Mouse (Mus musculus) urinary bladder, postnatal 36 days (tissue): ENCODE results near the gene Fank1.

Experiments
- DNase-seq, 2 experiments: peaks; one replicate each; pipeline ENCODE4 v3.0.0; 2022; ENCODE audit warnings: low spot score in 2 of 2, mixed read lengths in 1 of 2

The Fank1 gene

DNA sequence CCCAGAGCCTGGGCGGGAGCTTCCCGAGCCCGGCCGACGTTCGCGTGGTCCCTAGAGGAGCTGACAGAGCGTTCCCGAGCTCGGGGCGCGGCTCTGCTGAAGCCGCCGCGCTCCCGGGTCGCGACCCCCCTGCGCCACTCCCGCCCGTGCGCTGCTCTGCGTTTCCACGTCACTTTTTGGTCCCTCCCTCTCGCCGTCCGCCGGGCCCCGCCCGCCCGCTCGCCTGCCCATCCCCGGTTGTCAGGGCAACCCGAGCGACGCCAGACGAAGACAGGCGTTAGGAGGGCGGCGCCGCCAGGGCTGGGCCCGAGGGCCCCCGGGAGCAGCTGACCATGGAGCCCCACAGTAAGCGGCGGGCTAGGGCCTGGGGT is at the start of gene Fank1:
Gene Fank1 (plus strand): TSS at position 236 of the 371 bp plus-strand sequence.
- peak; percentile 74 to 84 for DNase-seq

DNA sequence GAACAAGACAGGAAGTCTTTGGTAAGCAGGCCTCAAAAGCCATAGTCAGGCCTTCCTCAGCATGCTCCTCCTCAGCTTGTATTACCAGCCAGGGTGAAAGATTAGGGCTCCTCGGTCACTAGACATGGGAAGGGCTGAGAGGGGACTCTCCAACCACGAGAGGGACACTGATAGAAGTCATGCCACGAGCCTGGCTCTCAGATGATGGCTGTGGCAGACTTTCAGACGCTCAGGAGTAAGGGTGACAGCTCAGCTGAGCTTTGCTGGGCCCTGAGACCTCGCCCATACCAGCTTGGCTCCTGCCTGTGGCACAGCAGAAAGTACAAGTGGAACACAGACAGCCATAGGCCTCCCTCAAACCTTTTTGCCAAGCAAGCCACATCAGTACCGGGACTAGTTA is 49.6 kb upstream of the Fank1 start:
- DNase-seq: no peak

DNA sequence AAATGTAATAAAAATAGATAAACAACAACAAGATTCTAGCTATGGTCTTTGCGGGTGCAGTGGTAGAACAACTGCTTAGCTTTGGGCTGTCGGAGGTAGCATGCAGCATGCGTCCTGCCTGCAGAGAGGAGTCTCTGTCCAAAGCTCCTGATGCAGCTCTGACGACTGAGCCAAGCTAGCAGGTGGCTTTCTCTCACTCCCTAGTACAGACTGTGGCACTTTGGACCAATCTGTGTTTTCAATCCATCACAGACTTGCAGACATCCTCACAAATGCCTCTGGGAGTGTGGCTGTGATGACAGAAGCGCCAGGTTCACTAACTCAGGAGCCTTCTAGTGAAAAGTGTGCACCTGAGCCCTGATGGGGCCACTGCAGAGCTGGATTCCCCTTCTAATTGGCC is 47.3 kb upstream of the Fank1 start:
- no peak for DNase-seq

DNA sequence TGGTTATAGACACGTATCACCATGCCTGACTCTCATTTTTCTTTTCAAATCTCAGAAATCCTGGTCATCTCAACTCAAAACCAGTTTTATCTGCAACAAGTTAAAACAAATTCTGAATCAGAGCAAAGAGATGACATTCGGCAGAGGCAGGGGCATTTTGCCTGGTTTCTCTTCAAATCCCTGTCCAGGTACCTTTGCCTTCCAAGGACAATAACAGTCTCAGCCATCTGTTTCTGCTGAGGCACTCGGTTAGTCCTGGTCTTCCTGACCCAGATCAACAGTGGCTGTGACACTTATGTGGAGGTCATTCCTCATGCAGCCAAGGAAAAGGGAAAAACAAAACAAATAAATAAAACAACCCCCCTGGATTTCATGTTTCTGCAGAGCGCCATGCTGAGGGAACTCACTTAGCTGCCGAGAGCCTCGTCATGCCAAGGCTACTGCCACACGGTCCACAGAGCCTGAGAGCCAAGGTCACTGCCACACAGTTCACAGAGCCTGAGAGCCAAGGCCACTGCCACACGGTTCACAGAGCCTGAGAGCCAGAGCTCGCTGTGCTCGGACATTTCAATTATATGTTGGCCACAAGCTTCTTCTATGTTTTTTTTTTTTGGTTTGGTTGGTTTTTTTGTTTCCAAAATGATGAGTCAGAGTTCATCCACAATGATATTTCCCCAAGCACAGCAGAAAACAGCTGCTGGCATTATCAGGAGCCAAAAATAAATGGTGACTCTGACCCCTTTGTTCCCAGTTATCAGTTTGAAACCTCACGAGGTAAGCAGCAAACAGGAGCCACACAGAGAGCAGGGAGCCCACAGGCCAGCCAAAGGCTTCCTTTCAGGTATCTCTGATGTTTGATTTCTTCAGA is 46.1 kb upstream of the Fank1 start:
- DNase-seq: no peak

DNA sequence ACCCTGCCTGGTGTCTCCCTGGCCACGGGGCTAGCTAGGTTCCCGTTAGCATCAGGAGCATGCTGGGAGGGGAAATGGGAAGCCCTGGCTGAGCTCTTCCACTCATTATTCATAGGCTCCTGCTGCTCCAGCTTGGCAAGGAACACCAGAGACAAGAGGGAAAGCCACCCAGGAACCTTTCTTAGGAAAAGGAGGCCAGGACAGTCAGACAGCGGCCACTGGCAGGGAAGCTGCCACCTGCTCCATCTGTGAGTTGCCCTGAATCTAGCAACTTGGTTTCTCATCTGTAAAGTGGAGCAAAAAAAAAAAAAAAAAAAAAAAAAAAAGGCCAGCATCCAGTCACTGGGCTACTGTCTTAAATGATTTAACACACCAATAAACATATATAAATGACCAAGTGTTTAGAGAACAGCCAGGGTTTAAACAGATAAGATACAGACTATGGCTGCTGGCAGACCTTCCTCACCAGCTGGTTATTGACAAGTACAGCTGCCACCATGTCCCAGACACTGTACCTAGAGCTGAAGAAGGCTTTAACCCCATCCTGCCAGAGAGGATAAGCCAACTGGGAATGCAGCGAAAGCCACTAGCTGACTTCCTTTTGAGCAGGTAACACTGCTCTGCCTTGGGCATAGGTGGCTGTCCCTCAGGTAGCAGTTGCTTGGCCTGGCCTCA is 44.6 kb upstream of the Fank1 start:
- no peak for DNase-seq

DNA sequence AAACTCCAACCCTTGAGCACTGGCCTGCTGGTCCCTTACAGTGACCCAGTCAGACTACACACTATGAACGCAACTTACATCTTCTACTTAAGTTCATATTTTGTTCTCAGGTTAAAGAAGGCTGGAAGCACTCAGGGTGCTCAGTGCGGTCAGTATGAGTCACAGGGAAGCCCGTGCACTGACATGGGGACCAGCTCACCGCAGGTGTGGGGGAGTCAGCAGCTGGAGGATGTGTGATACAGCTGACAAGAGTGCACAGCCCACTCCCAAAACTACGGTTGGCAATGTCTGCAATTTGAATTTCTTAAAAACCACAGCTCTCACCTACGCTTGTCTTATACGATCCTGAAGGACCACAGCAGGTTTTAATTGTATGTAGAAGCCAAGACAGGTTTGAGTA is 36.1 kb upstream of the Fank1 start:
- DNase-seq: no peak

DNA sequence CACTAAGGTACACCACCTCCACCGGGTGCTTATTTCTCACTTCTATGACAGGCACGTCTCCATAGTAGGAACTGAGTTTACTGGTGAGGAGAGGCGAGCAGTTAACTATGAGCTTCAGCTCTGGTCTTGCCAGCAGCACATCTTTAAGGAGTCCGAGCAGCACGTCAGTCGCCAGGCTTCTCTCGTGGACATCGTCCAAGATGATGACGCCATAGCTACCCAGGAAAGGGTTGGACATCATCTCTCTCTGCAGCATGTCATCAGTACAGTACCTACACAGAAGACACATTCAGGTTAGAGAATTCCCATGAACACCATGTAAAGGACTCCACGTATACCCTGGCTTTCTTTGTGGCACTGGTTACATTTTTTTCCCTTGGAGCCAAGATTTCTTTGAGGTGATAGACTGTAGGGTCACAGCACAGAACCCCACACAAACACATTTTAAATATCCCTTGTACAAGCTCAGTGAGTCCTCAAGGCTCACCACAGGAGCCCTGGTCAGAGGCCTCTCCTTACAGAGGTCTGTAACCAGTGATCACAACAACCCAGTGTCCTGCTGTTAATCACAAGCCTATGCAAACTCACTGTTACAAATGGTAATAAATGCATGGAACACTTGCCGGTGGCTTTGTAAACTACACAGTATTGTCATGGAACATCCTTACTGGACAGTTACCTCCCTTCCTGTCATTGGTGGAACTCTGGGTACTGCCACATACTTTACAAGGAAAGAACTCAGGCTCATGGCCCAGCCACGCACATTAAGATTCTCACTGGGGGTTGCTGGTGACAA is 33.9 kb upstream of the Fank1 start:
- no peak for DNase-seq

DNA sequence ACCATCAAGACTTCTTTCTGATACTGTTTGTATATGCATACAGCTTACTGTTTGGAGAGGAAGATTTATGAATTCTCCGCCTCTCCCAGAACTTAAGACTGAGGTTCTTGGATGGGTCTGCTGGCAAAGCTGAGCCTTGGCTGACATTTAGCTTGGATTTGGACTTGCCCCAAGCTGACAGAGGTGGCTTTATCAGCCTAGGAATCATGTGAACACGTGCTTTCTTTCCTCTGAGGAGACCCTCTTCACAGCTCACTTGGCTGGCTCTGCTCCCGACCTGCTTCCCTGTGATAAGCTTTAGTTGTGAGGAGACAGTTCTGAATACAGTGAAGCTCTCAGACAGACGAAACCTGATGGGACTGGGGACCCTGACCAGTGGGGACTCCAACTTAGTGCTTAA is 33.0 kb upstream of the Fank1 start:
- DNase-seq: no peak

DNA sequence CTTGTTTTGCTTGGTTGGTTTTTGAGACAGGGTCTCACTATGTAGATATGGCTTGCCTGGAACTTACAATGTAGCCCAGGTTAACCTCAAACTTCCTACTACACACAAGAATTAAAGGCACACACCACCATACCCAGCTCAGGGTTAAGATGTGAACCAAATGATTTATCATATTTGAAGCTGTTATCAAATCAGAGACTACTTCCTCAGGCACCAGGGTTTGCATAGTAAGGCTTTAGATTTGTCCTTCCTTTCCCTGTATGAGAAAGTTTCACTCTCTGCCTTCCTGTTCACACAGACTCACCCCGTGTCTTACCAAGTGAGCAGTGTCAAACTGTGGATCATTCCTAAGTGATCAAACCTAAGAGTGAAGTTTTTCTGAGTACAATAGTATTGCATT is 32.5 kb upstream of the Fank1 start:
- DNase-seq: no peak

DNA sequence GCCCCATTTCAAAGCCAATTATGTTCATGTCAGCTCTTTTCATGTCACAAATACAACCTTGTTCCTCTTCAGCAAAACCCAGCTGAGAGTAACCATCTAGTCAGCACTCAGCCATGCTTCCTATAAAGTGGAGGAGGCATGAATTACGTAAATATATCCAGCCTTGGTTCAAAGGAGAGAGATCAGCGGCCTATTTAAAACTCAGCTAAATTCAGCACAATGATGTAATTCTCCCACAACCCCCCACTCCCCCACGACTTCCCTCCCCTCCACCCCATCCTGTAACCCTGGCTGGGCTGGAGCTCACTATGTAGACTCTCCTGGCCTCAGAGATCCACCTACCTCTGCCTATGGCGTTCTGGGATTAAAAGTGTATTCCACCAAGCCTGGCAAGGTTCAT is 32.0 kb upstream of the Fank1 start:
- DNase-seq: no peak

DNA sequence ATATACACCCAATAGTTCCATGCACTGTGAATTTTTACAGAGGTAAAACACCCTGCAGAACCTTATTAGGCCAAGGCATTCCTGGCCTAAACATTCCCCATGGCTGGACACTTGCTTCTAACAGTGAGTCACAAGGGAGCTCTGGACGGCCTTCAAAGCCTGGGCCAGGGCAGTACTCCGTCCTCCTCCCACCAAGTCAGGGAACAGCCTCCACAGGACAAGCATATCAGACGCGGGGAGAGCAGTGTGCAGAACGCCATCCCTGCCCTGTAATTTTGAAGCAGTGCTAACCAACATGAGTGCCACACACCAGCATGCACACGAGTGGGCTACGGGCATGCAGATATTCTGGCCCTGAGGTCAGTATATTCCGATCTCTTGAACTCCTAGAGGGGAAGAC is 29.3 kb upstream of the Fank1 start:
- DNase-seq: peak; percentile 9 to 25

DNA sequence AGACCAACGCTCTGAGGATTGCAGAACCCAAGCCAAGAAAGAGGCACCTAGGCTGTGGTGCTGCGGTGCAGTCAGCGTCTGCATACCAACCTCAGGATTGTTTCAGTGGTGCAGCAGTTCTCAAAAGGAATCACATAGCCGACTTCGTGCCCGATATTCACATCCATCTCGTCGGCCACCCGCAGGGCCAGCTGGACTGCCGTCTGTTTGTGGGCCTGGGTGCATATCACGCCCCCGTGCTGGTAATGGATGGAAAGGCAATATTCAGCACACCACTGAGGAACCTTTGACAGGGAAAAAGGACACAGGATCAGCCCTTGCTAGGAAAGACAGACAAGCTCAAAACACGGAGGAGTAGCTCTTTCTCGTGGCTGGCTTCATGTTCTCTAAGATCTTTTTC is 27.9 kb upstream of the Fank1 start:
- no peak for DNase-seq

DNA sequence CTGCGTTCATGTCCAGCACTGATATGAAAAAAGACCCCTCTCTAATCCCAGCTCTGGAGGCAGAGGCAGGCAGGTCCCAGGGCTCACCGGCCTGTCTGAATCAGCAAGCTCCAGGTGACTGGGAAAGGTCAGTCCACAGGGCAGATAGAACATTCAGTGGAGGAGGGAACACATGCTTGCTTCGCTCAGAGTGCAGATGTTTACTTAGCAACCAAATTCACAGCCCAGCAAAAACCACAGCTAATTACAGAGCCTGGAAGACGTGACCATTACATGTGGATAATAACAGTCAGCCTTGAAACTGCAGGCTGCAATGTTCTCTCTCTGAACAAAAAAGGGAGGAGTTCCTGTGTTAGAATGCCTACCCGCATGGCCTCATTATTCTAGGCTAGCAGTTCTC is 26.0 kb upstream of the Fank1 start:
- no peak for DNase-seq

DNA sequence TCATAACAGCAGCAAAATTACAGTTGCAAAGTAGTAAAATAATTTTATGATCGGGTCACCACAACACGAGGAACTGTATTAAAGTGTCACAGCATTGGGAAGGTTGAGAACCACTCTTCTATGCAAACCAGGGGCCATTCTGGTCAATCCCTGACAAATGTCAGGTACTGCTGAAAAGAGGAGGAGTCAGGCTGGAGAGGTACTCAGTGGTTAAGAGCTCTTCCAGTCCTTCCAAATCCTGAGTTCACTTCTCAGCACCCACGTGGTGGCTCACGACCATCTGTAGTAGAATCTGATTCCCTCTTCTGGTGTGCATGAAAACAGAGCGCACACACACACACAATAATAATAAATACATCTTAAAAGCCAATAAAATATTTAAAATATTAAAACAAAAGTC is 25.5 kb upstream of the Fank1 start:
- DNase-seq: no peak

DNA sequence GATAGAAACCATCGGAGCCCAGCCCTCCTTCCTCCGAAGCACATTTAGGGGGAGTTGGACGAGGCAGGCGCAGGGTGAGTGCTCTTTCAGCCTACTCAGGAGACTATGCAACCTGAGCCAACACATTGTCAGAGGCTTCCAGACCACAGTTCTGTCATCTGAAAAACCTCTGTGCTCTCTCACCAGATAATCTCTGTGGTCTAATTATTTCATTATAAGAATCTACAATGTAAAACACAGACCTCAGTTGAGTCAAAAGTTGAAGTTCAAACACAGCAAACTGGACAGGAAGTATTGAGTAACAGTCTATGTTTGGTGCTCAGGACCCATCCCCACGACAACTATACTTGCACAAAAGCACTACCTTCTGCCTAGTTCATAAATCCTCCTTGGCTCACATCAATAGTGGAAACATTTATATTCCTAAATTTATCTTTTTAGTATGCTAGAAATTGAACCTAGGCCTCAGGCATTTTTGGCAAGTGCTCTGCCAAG is 18.7 kb upstream of the Fank1 start:
- no peak for DNase-seq

DNA sequence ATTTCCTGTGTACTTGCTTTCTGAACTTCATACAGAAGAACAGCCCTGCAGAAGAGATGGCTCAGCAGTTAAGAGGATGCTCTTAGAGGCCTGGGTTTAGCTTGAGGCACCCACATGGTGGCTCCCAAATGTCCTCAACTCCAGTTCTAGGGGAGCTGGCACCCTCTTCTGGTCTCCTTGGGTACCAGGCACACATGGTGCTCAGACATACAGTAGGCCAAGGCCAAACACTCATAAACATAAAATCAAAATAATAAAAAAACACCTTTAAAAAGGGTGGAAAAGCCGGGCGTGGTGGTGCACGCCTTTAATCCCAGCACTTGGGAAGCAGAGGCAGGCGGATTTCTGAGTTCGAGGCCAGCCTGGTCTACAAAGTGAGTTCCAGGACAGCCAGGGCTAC is 17.9 kb upstream of the Fank1 start:
- no peak for DNase-seq

DNA sequence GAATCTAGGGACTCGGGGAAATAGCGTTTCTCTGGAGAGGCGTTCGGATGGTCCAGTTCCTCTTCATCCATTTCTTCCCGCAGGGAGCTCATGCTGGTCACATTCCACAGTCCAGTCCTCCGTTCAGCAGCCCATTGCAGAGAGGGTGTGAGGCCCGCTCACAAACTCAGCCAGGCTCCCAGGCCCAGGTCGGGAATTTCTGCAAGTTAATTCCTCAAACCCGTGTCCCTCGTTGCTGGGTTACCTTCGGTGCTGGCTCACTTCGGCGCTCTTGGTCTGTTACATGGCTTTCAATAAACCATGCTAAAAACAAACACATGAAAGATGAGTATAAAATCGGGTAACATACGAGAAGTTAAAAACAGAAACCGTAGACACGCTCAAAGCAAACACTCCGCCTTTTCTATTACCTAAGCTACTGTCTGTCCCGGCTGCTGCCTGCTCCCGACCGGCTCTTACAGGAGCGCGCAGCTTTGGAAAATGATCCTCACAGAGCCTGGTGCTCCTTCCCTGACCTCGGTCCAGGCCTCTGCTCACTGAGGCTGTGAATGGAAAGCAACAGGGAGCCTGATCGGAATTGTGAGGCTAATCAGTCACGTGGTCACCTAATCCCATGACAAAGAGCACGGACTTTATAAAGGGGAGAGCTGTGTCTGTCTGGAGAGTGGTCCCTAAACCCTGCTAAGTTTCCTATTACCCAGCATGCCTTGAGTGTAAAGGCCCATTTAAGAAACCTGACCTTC is 16.9 kb upstream of the Fank1 start:
- DNase-seq: no peak

DNA sequence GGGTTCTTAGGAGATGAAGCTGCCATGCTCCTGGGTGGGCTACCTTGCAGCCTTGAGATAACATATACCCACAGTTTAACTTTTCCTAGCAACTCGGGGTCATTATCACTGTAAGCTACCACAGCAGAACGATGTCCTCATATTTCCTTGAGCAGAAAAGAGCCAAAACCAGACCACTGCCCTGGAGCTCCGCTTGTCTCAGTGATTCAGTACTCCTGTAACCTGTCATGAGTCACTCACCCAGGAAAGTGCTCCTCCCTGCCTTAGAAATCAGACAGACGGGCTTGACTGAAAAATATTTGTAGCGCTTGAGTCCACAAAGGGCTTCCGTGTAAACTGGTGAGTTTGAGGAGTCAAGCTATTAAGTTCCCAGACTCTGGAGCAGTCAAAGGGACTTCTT is 14.0 kb upstream of the Fank1 start:
- DNase-seq: no peak

DNA sequence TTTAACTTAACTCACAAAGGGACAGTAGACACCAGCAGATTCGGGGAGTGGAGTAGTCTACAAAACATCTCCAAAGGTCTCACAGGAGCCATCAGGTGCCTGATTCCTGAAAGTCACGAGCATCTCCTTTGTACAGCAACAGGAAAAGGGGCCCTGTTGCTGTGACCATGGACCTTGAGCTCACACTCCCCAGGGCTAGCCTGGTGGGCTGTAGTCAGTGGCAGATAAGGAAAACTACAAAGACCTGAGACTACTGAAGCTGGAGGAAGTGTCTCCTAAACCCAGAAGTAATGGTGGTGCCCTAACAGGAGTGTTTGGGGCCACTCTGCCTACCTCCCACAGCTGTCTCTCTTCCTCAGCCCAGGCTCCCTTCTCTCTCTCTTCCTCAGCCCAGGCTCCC is 12.2 kb upstream of the Fank1 start:
- no peak for DNase-seq

DNA sequence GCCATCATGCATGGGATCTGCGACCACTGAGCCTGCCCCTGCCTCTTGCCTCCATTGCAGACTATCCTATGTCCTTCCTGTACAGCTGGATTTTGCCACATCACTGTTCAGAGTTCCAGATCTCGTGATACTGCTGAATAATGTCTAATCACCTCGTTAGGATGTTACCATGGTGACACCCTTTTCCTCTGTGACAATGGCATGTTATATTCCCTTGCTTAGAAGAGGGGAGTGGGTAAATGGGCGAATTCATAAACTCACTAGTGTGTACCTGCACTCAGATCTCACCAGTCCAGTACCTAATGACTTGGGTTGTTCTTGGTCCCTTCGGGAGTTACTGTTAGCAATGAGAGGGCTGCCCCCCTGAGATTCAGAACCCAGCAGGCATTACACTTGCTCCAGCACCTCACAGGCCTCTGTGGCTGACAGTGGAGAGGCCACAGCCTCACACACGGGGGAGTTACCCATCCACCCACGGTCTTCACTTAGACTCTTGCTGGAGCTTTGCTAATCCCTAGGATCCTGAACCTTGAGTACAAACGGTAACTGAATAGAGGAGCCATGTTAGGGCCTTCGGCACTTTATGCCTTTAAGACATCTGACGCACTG is 11.3 kb upstream of the Fank1 start:
- DNase-seq: no peak

DNA sequence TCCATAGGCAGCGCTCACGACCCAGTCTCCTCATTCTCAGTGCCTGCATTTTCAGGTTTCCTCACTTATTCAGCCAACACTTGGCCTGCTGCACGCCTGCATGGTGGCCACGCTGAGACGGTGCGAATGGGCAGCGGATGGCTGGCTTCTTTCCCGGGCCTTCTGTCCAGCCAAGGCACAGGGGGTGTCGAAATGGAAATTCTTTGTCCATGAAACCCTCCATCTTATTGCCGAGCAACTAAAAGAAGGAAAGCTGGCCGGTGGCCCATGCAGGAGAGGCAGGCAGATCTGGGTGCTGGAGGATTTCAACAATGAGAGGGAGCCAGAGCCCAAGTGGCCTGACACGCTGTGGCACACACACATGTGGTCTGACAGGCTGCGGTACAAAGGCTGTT is 10.8 kb upstream of the Fank1 start:
- DNase-seq: peak; percentile 19 to 79
